8 mouse cellular contexts compared by ENCODE assay signal in the genomic region with DNA sequence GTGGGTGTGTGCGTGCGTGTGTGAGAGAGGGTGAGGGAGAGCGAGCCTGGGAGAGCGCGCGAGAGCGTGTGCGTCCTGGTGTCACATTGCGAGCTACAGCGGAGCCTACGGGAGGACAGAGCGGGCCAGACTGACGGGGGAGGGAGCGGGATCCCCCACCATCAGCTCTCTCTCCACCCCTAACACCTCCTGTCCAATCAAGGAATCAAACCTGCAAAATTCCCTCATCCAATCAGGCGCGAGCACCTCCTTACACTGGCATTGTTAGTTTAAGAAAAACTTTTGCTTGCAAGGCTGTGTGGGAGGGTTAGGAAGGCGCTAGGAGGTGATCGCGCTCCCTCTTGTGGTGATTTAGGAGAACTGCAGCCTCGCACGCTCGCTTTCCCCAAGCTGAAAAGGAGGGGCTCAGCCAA. TPM values are rescaled to one million over a fixed set of nuclear protein-coding genes. Genes with fewer than 3 reads are reported as not detected.
A peak's percentile ranks its signal among the peaks of the same experiment; 100 is the strongest.
DNase-seq lines count a peak whose midpoint lies in the region; ATAC-seq and TF ChIP-seq lines count a peak whose summit lies in the region.

A gene (minus strand): TSS at position 133 of the 413 bp plus-strand sequence.

- H3K27ac ChIP-seq in bone marrow macrophage, adult 2 months (ENCODE audit: insufficient read depth, low read depth, low read length): no peak within 1 kb of the TSS
- no peak within 1 kb of the TSS for H3K27ac ChIP-seq in embryonic facial prominence, embryonic 15.5 days (replicated peaks)
- no peak within 1 kb of the TSS for H3K27ac ChIP-seq in limb, embryonic 13.5 days
- peak within 1 kb of the TSS; percentile 91 for H3K27ac ChIP-seq in midbrain, embryonic 16.5 days (ENCODE audit: low read length)

- H3K27me3 ChIP-seq in embryonic facial prominence, embryonic 15.5 days: peaks cover 73% of the 10 kb centered on the region
- peaks cover 89% of the 10 kb centered on the region for H3K27me3 ChIP-seq in limb, embryonic 13.5 days
- no peaks in the 10 kb centered on the region for H3K27me3 ChIP-seq in midbrain, embryonic 16.5 days (ENCODE audit: control insufficient read depth, insufficient read depth, low read depth, low read length)
- no peaks in the 10 kb centered on the region; the same call in 1 of the 2 replicates for H3K27me3 ChIP-seq in splenic B cell, adult 2 months (ENCODE audit: control insufficient read depth, insufficient read depth, low read length, poor library complexity, severe bottlenecking)

- no peaks in the 10 kb centered on the region for H3K9me3 ChIP-seq in embryonic facial prominence, embryonic 15.5 days (replicated peaks)
- H3K9me3 ChIP-seq in limb, embryonic 13.5 days: no peaks in the 10 kb centered on the region
- no peaks in the 10 kb centered on the region for H3K9me3 ChIP-seq in midbrain, embryonic 16.5 days (replicated peaks; ENCODE audit: control insufficient read depth, low read length, poor library complexity, severe bottlenecking)

- H3K4me3 ChIP-seq in bone marrow macrophage, adult 2 months (ENCODE audit: insufficient read depth, low read length): no peak within 1 kb of the TSS
- peak within 1 kb of the TSS; percentile 54 for H3K4me3 ChIP-seq in embryonic facial prominence, embryonic 15.5 days (replicated peaks)
- H3K4me3 ChIP-seq in limb, embryonic 13.5 days: peak within 1 kb of the TSS; percentile 63
- peak within 1 kb of the TSS; percentile 82 for H3K4me3 ChIP-seq in midbrain, embryonic 16.5 days (ENCODE audit: low read depth, low read length)

- ATAC-seq in embryonic facial prominence, embryonic 15.5 days (ENCODE audit: insufficient number of reproducible peaks, low FRiP score, low TSS enrichment, low read depth): peak; percentile 92
- ATAC-seq in limb, embryonic 13.5 days (ENCODE audit: low FRiP score, low read depth): peak; percentile 97
- peak; percentile 96 for ATAC-seq in midbrain, embryonic 16.5 days

- peak within 1 kb of the TSS; percentile 33 for H3K9ac ChIP-seq in embryonic facial prominence, embryonic 15.5 days
- peak within 1 kb of the TSS; percentile 70 for H3K9ac ChIP-seq in limb, embryonic 13.5 days
- H3K9ac ChIP-seq in midbrain, embryonic 16.5 days (ENCODE audit: low read depth, low read length): peak within 1 kb of the TSS; percentile 89

- no peaks in the 10 kb centered on the region for H3K4me1 ChIP-seq in bone marrow macrophage, adult 2 months (ENCODE audit: control insufficient read depth, insufficient read depth, low read length)
- peaks cover 22% of the 10 kb centered on the region for H3K4me1 ChIP-seq in embryonic facial prominence, embryonic 15.5 days
- H3K4me1 ChIP-seq in limb, embryonic 13.5 days: peaks cover 23% of the 10 kb centered on the region
- H3K4me1 ChIP-seq in midbrain, embryonic 16.5 days (ENCODE audit: control insufficient read depth, insufficient read depth, low read length): peaks cover 11% of the 10 kb centered on the region

- TF ChIP-seq POLR2A in bone marrow macrophage, adult 2 months (IDR thresholded peaks at IDR 0.05; ENCODE audit: borderline replicate concordance, low read depth, low read length): no peak

- peak; percentile 43 for DNase-seq in 3134 (ENCODE audit: extremely low read depth, insufficient read length, low spot score)
- peak; percentile 89 for DNase-seq in heart, adult 8-10 months (ENCODE audit: low spot score)
- peak; percentile 85 for DNase-seq in kidney, adult 9 months
- DNase-seq in splenic B cell, adult 2 months (ENCODE audit: low read depth, low spot score): peak; percentile 53

- peak; percentile 87 for TF ChIP-seq CTCF in bone marrow macrophage, adult 2 months (IDR thresholded peaks at IDR 0.05; ENCODE audit: low read depth, low read length)

- peak within 1 kb of the TSS; percentile 98 for H3K4me2 ChIP-seq in embryonic facial prominence, embryonic 15.5 days (replicated peaks)
- peak within 1 kb of the TSS; percentile 100 for H3K4me2 ChIP-seq in limb, embryonic 13.5 days (replicated peaks)
- H3K4me2 ChIP-seq in midbrain, embryonic 16.5 days (ENCODE audit: low read length): peak within 1 kb of the TSS; percentile 85

- 0% methylated on average over 22 of the region's 22 CpGs for WGBS in embryonic facial prominence, embryonic 15.5 days
- WGBS in limb, embryonic 13.5 days: 0% methylated on average over 22 of the region's 22 CpGs
- under 1% methylated on average over 22 of the region's 22 CpGs for WGBS in midbrain, embryonic 16.5 days

- H3K36me3 ChIP-seq in embryonic facial prominence, embryonic 15.5 days: no peaks in the 10 kb centered on the region
- no peaks in the 10 kb centered on the region for H3K36me3 ChIP-seq in limb, embryonic 13.5 days
- no peaks in the 10 kb centered on the region for H3K36me3 ChIP-seq in midbrain, embryonic 16.5 days (ENCODE audit: control insufficient read depth, insufficient read depth, low read length)
- no peaks in the 10 kb centered on the region for H3K36me3 ChIP-seq in splenic B cell, adult 2 months (ENCODE audit: control insufficient read depth, insufficient read depth, low read length, poor library complexity, severe bottlenecking)

RNA-seq across cellular contexts. Expression of the gene that starts here (rescaled TPM):
- not detected in 2 replicates for polyA plus RNA-seq in bone marrow macrophage, adult 2 months (2012; ENCODE audit: insufficient read depth, insufficient read length, missing spikeins)
- polyA plus RNA-seq in embryonic facial prominence, embryonic 15.5 days (2015; fragmentation: Nextera tagmentation; extraction: Ambion mirVana): 5.4 and 6.3 TPM in 2 replicates
- total RNA-seq in heart, adult 8-10 months (2022): 10 to 100 TPM; 21.2 to 26.3 (median 24.3) TPM
- 3.9 and 4.2 TPM in 2 replicates for polyA plus RNA-seq in limb, embryonic 13.5 days (2015; fragmentation: Nextera tagmentation; extraction: Ambion mirVana)
- polyA plus RNA-seq in midbrain, embryonic 16.5 days (2015; fragmentation: Nextera tagmentation; extraction: Ambion mirVana): 68.5 and 80.1 TPM in 2 replicates

Comparison
In these comparisons a context has a peak if more than half of its experiments do, and no peak if none do; other contexts are left out.
1. H3K9ac ChIP-seq: peak in every context shown above with its lines; median percentile 89 in midbrain, embryonic 16.5 days; 70 in limb, embryonic 13.5 days; 33 in embryonic facial prominence, embryonic 15.5 days.